Mouse (Mus musculus): ENCODE data around the gene Ssh3.

Ssh3 gene

GRCm38 (mm10) chr19:4216041-4216685 lies 52.8 kb downstream of the Ssh3 start:
- DNase-seq (ENCODE audit: low spot score), result peak; percentile 78

DNA sequence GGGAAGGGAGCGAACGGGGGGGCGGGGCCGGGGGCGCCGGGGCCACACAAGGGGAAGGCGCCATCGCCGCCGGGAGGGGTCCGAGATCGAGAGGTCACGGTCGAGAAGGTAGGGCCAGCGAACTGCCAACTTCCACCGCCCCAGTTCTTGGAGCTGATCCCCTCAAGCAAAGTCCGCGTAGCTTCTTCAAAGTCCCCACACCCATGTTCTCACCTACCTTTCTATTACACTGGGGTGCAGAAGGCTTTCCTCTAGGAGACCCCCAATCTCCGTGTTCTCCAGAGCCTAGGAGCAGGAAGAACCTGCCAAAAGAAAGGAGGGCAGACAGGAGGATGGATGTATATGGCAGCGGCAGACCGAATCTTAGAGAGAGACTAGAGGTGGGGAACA lies 53.5 kb downstream of the Ssh3 start:
- DNase-seq (ENCODE audit: low spot score), result no peak

- peak; percentile 49 for DNase-seq (ENCODE audit: low spot score)
Observed at GRCm38 (mm10) chr19:4214771-4215450, 54.1 kb downstream of the Ssh3 start.

DNA sequence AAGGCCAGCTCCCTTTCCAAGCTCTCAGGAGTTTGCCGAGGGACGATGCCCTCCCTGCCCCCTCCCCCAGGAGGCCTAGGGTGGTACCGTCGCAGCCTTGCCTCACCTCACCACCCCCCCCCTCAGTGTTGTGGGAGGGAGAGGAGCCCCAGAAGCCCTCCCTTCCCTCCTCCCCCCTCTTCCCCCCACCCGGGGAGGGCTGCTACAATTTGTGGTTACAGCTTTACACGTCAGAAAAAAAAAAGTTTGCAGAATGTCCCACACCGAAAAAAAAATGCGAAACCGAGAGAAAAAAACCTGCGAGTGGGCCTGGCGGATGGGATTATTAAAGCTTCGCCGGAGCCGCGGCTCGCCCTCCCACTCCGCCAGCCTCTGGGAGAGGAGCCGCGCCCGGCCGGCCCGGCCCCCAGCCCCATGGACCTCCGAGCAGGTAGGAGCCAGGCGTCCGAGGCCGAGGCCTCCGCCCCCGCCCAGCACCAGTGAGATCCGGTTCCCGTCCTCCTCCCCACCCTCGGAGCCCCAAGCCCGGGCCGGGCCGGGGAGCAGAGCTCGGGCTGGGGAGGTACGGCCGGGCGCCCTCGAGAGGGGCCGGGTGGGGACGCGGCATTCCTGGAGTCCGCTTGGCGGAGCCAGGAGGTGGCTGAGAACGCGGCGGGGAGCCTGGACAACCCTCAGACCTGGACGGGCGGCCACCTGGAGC lies 54.8 kb downstream of the Ssh3 start, which contains the start of the genes Clcf1 and AC109138.7:
Gene Clcf1, plus strand, starts transcription at position 168 of the 700 bp plus-strand sequence.
Gene AC109138.7, plus strand, starts transcription at position 287 of the 700 bp plus-strand sequence.
- peak; percentile 53 for DNase-seq (ENCODE audit: low spot score)

DNA sequence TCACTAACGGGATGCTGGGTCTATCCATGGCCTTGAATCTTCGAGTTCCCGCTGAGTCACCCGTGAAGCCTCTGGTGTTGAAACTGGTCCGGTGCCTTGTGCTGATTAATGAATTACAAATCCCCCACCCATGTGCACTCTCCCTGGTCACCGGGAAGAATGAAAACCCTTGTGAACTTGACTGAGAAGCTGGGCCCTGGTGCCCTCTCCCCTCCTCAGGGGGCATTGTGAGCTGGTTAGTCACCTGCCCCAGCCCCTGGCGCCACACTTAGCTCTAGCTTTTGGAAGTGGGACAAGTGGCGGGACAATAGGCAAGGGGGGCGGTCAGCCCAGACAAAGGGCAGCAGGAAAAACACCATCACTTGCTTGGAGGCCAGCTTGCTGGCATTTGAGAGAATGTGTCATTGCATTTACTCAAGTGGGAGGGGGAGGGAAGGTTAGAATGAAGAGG lies 55.4 kb downstream of the Ssh3 start:
- peak; percentile 29 for DNase-seq (ENCODE audit: low spot score)

DNA sequence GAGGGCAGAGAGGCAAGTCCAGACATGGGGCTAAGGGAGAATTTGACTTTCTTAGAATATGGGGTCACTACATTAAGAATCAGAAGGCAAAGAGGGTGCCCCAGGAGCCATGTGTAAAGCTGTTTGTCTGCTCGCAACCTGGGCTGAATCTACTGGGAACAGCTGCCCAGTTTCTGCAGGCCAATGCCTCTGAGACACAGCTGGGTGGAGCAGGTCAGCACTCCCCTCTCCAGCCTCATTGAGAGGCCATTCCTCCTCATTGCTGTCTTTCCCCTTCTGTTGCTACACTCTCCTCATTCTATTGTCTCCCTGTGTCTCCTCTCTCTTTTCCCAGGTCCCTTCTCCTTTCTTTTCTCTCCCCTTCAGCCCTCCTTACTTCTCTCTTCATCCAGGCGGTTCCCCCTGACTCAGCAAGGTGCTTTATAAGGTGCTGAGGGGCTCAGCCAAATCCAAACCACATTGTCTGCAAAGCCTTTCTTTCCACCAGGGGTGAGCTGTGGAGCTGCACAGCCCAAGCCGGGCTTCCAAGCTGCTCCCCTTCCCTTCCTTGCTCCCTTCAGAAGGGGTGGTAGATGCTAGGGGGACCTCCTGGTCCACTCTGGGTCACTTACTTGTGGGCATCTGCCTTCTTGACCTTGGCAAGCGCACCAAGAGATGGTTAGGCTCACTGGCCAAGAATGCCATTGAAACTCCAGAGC lies 56.9 kb downstream of the Ssh3 start:
- no peak for DNase-seq (ENCODE audit: low spot score)

Data from embryo, embryonic 10.5 days (tissue).